Mouse (Mus musculus) erythroblast, embryonic 14.5 days (primary cell): ENCODE results near the gene Prelp.

Source experiments
- GATA1 ChIP-seq: IDR thresholded peaks from 2 replicates; pipeline ENCODE4 v1.6.1; 2012; ENCODE audit warnings: low read length, inconsistent platforms, mixed read lengths
- TAL1 ChIP-seq: IDR thresholded peaks from 3 replicates; pipeline ENCODE4 v1.6.1; 2012; ENCODE audit warnings: low read length, inconsistent platforms, mixed read lengths

DNA sequence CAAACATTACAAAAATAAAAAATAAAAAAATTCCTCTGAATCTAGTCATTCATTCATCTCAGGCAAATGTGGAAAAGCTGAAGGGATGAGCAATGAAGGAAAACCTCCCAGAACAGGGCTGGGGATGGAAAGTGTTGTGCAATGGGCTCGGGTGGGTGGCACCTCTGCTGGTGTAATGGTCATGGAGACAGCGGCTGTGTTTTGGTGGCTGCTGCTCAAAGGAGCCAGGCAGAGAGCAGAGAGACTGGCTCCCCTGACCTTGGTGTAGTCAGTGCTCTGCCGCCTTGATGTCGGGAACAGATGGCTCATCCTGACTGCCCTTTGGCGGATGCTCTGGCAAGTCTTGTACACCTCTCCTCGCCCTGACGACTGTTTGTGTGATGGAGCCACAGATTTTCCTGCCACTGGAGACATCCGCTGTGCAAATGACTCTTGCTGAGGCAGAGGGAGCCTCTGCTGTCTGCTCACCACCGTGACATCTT is 32.1 kb upstream of the Prelp start:
- TF ChIP-seq GATA1 (no peak), TAL1 (no peak)
